Mouse (Mus musculus) cerebral cortex, adult 2 months (tissue): Measurements from ENCODE around the gene Acta1.

ENCODE experiments used
- whole genome bisulfite sequencing: fragments of 180-500 bp; shearing (Covaris S2); methylation state at CpG from one replicate; pipeline ENCODE4 v1.1.7; 2018; 5-methylcytosine and 5-hydroxymethylcytosine counted together

Gene Acta1

DNA sequence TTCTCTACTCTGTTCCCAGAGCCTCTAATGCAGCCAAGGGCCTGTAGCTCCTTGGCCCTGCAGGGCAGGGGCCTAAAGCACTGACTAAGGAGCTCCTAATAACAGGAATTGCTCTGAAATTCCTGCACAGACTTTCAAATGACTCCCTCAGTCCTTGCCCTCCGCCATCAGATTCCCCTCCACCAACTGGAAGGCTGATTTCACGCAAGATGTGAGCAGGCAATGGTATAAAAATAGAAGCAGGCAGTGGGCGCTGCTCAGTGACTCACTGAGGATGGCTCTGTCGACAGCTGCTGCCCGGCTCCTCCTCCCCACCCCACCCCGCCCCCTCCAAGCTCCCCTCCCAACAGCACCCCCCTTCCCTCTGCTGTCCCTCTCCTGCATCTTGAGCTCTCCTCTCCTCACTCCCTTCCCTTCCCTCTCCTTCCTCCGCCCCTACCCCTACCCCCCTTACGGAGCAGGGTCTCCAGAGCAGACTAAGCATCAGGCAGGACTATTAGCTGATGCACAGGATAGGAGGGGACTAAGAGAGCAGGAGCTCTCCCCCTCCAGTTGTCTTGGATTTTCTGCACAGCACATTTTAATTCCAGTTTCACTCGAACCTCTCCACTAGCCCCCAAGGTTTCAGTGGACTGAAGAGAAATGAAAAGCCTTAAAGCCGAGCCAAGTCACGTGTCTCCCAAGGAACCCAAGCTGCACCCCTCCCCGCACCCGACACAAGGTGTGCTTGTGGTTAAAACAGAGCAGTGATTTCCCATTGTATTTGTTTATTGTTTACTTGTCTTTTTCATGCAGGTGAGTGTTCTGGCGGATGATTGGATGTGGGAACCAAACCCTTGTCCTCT, 9.6 kb downstream of the Acta1 start:
- 5% methylated on average over 14 of the region's 14 CpGs for WGBS

DNA sequence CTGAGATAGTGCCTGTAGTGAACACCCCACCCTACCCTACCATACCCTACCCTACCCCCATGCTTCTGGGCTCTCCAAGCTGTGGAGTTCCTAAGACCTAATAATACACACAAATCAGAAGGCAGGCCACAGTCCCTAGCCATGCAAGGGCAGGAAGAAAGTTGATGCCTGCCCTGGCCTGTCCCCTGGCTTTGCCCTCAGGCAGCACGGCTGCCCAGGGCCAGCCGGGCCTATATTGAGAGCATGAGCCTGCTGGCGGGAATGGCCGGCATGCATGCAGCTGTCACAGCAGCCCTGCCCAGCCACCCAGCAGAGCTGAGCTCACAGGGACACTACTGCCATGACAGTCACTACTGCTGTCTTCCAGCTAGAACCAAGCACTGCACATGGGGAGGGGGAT, 11.5 kb downstream of the Acta1 start:
- 51% methylated on average over 4 of the region's 4 CpGs for WGBS

DNA sequence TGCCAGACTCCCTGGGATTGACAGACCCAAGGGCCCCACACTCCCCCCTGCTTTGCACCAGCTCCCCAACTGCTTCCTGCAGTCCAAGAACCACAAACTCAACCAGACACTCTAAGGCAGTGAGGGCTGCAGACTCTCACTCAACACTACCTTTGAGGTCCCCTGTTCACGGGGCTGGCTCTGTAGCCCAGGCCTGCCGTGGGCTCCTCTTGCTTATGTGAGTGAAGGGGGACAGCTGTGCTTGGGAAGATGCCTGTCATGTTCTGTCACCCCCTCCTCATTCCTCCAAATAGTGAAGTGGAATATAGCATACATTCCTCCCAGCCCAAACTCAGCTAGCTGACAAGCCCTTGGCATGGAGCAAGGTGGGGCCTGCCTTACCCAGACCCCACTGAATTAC, 12.1 kb downstream of the Acta1 start:
- 71% methylated on average over 2 of the region's 2 CpGs for WGBS

DNA sequence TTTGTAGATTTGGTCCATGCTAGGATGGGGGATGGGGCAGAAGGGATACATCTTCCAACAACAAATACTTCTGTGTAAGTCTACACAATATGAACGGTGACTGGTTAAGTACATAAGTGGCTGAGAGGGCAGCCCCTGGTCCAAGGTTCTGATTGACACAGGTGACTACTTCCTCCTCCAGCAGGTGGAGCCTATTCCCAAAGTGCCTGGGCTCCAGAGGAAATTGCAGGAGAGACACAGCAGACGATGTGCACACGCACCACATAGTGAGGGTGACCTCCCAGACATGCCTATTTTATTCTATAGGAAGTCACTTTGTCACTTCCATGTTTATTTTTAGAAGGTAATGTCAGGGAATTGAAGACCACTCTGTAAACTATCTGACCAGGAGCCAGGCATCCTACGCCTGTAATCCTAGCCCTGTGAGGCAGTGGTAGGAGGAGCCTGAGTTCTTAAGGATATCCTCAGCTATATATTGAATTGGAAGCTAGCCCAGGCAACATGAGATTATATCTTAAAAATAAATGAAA, 13.7 kb downstream of the Acta1 start:
- WGBS = 33% methylated on average over 4 of the region's 4 CpGs

DNA sequence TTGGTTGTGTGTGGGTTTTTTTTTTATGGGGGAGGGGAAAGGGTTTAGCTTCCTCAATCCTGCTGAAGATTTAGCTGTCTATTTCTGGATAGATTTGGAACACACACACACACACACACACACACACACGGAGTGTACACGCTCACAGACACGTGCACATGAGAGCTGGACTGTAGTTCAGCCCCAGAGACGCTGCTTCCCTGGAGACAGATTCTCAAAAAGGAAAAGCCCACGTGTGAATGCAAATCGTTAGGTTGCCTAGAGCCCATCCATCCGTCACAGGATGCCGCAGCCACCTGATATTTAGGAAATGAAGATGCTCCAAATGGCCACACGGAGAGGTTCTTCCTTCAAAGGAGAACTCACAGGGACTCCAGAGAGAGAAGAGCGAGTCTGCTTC, 14.3 kb downstream of the Acta1 start:
- 29% methylated on average over 10 of the region's 10 CpGs for WGBS

DNA sequence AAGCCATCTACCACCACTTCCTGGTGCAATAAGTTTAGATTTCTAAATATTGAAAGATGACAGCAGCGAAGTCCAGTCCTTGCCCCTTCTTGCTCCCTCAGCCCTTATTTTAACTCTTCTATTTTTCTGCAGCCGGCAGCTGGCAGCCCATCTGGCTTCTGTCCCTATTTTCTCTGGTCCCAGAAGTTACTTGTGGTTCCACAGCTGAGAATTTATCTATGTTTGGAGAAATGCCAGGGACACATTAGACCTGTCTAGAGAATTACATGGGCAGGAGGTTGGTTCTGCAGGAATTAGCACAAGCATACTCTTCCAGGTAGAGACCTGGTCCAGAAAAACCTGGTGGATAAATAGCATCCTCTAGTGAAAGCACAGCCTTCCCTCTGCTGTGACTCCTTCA, 16.7 kb downstream of the Acta1 start:
- WGBS = 31% methylated on average over 2 of the region's 2 CpGs

DNA sequence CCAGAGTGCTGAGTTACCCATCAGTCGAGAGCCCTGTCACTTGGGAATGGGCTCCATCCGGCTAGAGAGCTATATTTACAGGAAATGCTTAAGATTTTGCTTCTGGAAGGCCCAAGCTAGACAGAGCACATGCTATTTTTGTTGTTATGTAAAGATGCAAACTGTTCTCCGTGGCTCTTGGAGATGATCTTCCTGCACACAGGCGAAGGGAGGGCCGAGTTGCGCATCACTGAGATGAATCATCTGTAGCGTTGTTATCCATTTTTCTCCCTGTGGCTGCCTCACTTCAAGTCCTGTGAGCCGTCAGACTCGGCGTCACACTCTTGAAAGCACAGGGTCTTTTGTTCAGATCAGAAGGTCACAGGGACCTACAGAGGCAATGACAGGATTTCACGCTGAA, 20.2 kb downstream of the Acta1 start:
- WGBS = 42% methylated on average over 11 of the region's 11 CpGs

DNA sequence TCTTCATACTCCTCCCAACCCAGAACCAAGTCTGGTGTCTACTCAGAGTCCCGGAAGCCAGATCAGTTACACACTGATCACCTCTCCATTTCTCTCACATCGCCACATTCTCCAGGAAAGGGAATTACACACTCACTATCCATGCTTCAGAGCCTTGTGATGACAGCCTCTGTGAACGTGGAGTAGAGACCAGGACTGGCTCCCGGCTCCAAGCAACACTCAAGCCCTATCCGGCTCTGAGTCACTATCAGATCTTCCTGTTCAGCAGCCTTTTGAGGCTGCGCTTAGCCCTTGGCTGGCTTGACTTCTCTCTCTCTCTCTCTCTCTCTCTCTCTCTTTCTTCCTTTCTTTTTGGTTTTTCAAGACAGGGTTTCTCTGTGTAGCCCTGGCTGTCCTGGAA, 21.2 kb downstream of the Acta1 start:
- 77% methylated on average over 6 of the region's 6 CpGs for WGBS

DNA sequence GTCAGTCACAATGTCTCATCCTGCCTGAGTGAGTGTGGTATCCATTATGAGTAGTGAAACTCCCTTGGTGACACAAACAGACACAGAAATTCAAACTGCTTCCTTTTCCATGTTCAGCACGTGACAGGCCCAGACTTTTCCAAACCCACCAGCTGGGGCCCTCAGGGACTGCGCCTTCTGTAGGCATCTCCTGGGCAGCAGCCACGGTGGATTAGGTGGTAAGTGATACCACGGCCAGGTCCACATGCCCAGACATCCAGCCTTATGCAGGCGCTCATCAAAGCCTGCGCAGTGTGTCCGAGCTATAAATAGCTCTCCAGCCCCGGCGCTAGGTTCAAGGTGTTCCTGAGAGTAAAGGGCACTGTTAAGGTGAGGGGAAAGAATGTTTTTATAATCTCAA, 22.5 kb downstream of the Acta1 start:
- WGBS = 62% methylated on average over 9 of the region's 9 CpGs

DNA sequence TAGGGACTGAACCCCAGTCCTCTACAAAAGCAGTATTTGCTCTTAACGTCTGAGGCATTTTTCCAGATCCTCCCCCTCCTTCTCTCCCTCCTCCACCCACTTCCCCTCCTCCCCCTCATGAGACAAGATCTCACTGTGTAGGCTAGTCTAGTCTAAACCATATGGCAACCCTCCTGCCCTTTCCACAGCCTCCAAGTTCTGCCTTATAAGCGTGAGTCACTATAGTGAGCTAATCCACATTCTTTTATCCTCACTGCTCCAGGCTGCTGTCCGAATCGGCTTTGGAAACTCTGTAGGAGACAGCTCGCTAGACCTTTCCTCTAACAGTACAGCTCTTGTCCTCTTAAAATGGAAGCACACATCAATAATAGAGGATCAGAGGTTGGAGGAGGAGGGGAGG, 27.6 kb downstream of the Acta1 start:
- WGBS = 13% methylated on average over 5 of the region's 5 CpGs

DNA sequence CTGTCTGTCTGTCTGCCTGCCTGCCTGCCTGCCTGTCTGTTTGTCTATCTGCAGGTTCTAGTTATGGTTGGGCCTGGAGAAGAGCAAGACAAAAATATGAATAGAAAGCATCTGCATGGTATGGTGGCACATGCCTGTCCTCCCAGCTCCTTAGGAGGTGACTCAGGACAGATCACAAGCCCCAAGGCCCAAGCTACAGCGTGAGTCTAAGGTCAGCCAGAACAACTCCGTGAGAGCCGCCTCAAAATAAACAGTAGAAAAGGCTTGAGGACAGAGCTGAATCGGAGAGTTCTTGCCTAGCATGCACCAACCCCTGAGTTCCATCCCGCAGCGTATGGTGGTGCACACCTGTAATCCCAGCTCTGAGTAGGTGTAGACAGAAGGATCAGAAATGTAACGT, 28.8 kb downstream of the Acta1 start:
- 90% methylated on average over 7 of the region's 7 CpGs for WGBS

DNA sequence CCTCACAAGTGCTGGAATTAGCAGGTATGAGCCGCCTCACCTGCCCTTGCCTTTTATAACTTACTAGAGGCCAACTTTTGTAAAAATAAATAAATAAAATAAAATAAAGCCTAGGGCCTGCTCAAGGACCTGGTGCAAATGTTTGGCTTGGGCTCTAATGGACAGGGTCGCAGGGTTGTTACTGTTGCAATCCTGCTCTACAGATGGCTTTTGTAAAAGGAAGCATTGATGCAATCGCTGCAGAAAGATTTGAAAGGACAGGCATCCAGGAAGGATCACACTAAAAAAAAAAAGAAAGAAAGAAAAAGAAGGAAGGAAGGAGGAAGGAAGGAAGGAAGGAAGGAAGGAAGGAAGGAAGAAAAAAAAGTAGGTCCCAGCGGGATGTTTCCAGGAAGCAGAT, 34.2 kb downstream of the Acta1 start:
- WGBS = 72% methylated on average over 4 of the region's 4 CpGs

DNA sequence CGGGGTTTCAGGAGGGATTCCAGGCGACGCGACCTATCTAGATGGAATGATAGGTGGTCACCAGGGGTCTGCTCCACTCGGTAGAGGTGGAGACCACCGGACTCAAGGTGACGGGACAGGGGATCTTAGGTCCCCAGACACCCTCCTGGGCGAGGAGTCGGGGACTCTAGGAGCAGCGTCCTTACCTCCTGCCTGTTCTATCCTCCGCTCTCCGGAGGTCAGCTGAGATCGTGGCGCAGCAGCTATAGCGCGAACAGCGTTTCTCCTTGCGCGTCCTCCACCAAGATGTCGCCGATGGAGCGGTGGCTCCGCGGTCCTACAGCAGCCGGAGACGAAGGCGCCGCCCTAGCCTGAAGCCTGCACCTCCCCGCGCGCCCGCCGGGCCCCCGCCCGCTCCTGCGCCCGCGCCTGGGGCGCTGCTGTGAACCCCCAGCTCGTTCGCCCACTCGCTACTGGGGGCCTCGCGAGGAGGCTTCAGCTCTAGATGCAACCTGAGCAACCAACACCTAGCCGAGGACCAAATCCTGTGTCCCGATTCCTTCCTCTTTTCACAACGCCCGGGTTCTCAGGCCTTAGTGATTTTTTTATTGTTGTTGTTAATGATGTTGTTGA, 34.8 kb downstream of the Acta1 start, which contains the start of gene Ccsap:
Ccsap (minus strand) TSS at position 562 of the 612 bp plus-strand sequence.
- 1% methylated on average over 48 of the region's 48 CpGs for WGBS

DNA sequence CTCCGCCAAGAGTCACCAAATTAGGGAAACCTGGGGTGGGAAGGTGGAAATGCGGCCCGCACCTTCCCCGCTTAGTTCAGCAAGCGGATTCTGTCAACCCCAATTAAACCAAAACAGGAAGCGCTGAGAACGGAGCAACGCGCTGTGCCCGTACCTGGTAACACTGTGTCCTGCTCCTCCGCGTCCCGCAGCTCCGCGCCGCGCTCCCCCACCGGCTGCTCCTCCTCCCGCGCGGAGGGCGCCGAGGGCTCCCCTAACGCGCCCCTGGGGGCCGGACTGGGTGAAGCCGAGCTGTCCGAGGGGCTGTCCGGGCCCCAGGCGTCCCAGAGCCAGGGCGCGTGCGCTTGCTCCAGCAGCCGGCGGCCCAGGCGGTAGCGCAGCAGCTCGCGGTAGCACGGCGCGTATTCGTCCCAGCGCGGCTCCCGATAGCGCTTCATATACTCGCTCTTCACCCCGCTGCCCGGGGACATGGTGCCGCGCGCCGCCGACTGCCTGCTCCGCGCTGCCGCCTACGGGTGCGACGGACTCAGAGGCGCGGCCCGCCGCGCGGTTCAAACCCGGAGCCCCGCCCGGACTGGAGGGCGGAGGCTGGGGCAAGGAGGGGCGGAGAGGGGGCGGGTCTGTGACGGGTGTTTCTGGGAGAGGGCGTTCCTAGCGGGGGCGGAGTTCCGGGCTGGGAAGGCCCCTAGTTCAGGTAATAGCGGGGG, 35.5 kb downstream of the Acta1 start:
- under 1% methylated on average over 74 of the region's 79 CpGs for WGBS

DNA sequence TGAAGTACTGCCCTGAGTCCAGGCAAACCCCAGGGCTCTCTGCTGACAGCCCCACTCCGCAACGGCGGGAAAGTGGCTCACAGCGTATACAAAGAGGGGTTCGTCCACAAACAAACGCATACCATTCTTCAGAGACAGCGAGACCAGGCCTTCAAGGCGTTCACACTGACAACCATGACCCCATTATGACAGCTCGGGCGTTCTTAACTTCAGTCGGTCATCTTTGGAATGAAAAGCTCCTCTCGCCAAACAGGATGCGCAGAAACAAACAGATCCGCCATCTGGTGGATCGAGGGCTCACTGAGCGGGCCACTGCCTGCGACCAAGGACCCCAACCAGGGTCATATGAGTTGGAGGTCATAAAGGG, 36.0 kb downstream of the Acta1 start:
- 2% methylated on average over 17 of the region's 17 CpGs for WGBS

DNA sequence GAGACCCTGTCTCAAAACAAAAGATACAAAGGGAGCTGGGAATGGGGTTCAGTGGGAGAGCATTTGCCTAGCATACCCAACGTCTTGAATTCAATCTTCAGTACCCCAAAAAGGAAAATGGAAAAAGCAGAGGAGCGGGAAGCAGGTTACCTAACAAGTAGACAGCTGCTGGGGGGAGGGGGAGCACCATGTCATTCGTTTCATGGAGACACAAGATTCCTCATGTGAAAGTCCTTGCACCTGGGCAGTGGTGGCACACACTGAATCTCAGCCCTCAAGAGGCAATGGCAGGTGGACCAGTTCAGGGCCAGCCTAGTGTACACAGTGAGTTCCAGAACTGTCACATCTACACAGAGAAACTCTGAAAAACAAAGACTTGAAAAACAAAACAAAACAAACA, 37.2 kb downstream of the Acta1 start:
- WGBS = 35% methylated on average over 3 of the region's 3 CpGs

DNA sequence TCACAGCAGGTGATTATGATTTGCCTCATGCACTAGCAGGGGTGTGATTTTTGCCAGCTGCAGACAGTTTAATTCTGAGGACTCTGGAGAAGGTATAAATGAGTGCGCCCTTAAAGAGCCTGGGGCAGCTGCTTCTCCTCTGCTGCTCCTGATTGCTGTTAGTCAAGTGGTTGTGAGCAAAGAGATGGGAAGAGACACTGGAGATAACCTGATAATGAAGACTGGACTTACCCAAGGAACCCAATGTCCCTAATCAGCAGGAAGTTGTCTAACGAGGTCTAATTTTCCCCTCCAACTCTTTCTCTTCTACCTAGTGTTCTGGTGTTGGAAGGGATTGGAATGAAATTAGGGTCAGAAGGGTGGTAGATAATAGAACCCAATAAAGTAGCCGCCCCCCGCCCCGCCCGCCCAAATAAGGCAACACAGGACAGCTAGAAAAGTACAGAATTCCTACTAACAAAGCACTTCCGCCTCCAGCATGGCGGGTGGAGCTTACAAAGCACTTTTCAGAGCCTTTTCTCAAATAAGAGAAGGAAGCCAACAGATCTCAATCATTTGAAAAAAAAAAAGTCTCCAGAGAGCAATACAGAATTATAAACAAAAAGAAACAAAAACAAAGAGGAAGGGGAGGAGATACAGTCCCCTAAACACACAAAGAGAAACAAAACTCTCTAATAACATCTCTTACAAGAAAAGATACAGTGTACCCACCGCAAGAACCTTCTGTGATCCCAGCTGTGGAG, 39.6 kb downstream of the Acta1 start:
- 72% methylated on average over 9 of the region's 9 CpGs for WGBS

DNA sequence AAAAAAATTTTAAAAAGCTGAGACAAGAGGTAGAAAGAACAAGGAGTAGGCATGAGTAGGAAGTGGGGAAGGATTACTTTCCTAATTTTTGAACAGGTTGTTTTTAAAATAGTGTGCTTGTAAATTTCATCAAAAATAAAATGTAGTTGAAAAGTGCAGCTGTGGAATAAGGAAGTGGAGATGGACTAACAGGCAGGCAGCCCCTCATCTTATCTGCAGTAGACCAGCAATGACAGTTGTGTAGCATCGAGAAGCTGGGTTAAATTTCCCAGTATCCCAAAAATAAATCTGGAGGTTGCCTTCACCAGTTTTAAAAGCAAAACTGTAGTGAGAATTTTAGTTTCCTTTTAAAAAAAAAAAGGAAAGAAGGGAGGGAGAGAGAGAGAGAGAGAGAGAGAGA, 40.3 kb downstream of the Acta1 start:
- WGBS = 41% methylated on average over 1 of the region's 1 CpGs

DNA sequence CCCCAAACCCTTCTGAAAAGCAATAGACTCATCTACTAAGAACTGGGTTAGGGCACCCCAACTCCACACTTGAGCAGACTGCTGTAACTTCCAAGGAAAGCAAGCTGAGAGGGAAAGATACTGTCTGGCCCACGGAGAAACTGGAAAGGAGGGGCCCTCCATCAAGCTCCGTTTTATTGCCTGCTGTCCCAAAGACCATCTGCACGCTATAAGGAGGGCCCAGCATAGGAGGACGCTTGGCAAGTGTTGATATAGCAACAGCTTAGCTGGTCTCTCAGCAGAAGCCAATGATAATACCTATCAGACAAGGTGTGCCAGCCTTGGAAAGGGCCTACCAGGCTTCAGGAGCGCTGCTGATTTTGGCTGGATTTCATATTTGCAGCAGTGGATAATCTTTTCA, 43.0 kb downstream of the Acta1 start:
- WGBS = 39% methylated on average over 5 of the region's 5 CpGs

DNA sequence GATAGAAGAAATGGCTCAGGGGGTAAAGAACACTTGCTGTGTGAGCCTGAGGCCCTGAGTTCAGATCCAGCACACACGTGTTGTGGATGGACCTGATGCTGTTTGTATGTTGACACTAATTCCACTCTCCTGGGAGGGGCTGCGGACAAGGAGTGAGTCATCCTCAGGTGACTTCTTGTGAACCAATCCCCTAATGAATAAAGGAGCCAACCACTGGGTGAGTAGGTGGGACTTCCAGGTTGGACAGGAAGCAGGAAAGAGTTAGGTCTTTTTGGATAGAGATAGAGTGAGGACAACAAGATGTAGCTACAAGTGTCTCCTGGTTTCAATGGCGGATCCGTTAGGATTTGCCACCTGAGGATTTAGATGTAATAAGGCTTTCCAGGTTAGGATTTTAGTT, 45.2 kb downstream of the Acta1 start:
- 82% methylated on average over 4 of the region's 4 CpGs for WGBS

DNA sequence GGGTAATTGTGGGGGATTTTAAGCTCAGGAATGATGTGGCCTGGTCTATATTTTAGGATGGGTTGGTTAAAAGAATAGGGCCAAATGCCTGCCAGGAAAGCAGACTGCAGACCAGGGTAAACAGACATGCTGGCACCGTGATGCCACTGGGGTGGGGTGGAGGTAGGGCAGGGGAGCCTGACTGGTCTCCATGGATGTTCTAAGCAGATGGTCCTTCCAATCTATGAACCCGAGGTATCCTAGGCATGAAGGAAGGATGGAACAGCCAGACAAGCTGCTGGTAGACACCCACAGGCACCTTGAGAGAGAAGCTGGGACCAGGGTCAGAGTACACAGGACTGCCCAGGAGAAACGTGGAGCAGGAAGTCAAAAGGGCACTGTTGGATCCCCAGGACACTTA, 47.0 kb downstream of the Acta1 start:
- 41% methylated on average over 3 of the region's 3 CpGs for WGBS

DNA sequence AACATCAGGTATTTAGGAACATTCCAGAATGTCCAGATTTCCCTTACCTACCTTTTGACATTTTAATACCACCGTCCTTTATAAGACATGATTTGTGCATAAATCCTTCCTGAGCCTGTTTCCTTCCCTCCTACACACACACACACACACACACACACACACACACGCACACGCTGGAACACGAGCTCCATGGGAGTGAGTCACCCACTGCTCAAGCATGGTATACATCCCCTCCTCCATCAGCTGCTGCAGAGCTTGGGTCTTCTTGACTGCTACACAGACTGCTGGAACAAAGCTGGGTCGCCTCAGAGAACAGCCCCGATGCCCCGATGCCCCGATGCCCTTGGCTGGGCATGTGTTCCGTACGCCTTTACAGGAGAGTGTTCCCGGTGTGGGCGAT, 48.0 kb downstream of the Acta1 start:
- 44% methylated on average over 12 of the region's 12 CpGs for WGBS
